Mouse (Mus musculus) heart, adult 8-10 months (tissue): ENCODE measurements at regions not wholly inside any gene's neighbourhood (a gene's known extent, or its start where the extent isn't known, plus 50 kb on each side); places are given as distances from the start of the nearest gene placed in this dataset.

Experiments
- DNase-seq: peaks from one replicate; pipeline ENCODE4 v3.0.0; 2022; ENCODE audit warnings: low spot score

- DNase-seq = no peak
Measured at GRCm38 (mm10) chr4:9009656-9010055, 770.8 kb upstream of the Car8 start.

GRCm38 (mm10) chr4:9005938-9006626, 767.2 kb upstream of the Car8 start:
- no peak for DNase-seq

- no peak for DNase-seq
Measured at GRCm38 (mm10) chr4:9003891-9004290, 765.0 kb upstream of the Car8 start.

GRCm38 (mm10) chr4:9002380-9002779, 763.5 kb upstream of the Car8 start:
- no peak for DNase-seq

GRCm38 (mm10) chr4:8998606-8999005, 759.8 kb upstream of the Car8 start:
- DNase-seq = no peak

- DNase-seq = no peak
Measured at GRCm38 (mm10) chr4:8992171-8992570, 753.3 kb upstream of the Car8 start.

GRCm38 (mm10) chr4:8990551-8990950, 751.7 kb upstream of the Car8 start:
- DNase-seq = no peak

GRCm38 (mm10) chr4:8989614-8990013, 750.8 kb upstream of the Car8 start:
- DNase-seq = no peak

- DNase-seq = no peak
Measured at GRCm38 (mm10) chr4:8989110-8989509, 750.3 kb upstream of the Car8 start.

GRCm38 (mm10) chr4:8988345-8988733, 749.5 kb upstream of the Car8 start:
- no peak for DNase-seq

- no peak for DNase-seq
Measured at GRCm38 (mm10) chr4:8987544-8988344, 748.9 kb upstream of the Car8 start.

- no peak for DNase-seq
Measured at GRCm38 (mm10) chr4:8986394-8987091, 747.7 kb upstream of the Car8 start.

- no peak for DNase-seq
Measured at GRCm38 (mm10) chr4:8984059-8984606, 745.3 kb upstream of the Car8 start.

GRCm38 (mm10) chr4:8978949-8979348, 740.1 kb upstream of the Car8 start:
- DNase-seq = no peak

GRCm38 (mm10) chr4:8969951-8970455, 731.2 kb upstream of the Car8 start:
- no peak for DNase-seq

- DNase-seq = no peak
Measured at GRCm38 (mm10) chr4:8968741-8969140, 729.9 kb upstream of the Car8 start.

GRCm38 (mm10) chr4:8967986-8968385, 729.1 kb upstream of the Car8 start:
- DNase-seq = no peak

GRCm38 (mm10) chr4:8965563-8965962, 726.7 kb upstream of the Car8 start:
- DNase-seq = no peak

- DNase-seq = no peak
Measured at GRCm38 (mm10) chr4:8962959-8963572, 724.2 kb upstream of the Car8 start.

GRCm38 (mm10) chr4:8961851-8962250, 723.0 kb upstream of the Car8 start:
- DNase-seq = peak; percentile 46

- no peak for DNase-seq
Measured at GRCm38 (mm10) chr4:8957771-8958170, 718.9 kb upstream of the Car8 start.

- DNase-seq = no peak
Measured at GRCm38 (mm10) chr4:8957023-8957343, 718.1 kb upstream of the Car8 start.
